Mouse (Mus musculus) MEL (cell line): Measurements from ENCODE around the gene Arpc3. TPM values are rescaled to one million over a fixed set of nuclear protein-coding genes. Genes with fewer than 3 reads are reported as not detected.
A peak's percentile ranks its signal among the peaks of the same experiment; 100 is the strongest.

ENCODE experiments used
- DNase-seq: peaks from one replicate; pipeline ENCODE4 v3.0.0; 2011; ENCODE audit warnings: low read depth, low spot score
- H3K27ac ChIP-seq: 2 replicates; pipeline ENCODE4 v1.5.1; 2012; ENCODE audit warnings: low read depth, mild to moderate bottlenecking, control low read depth, low read length, moderate library complexity; ENCODE audit not compliant: control insufficient read depth
- H3K27me3 ChIP-seq, 2 experiments: fragments of 150-350 bp in 1 of 2; sonication (generic) in 1 of 2; 2 replicates each; pipeline ENCODE4 v1.6.1; 2012; ENCODE audit warnings: low read length in 2 of 2, mild to moderate bottlenecking in 2 of 2, improper control_type of control experiment in 1 of 2, moderate library complexity in 1 of 2; ENCODE audit not compliant: insufficient read depth in 2 of 2, control insufficient read depth in 1 of 2
- H3K36me3 ChIP-seq, 2 experiments: 2 replicates each; pipeline ENCODE4 v1.6.1; 2012 to 2014; ENCODE audit warnings: low read length in 2 of 2, improper control_type of control experiment in 1 of 2, inconsistent platforms in 1 of 2, mild to moderate bottlenecking in 1 of 2; ENCODE audit not compliant: insufficient read depth in 2 of 2, control insufficient read depth in 1 of 2
- H3K4me1 ChIP-seq, 2 experiments: fragments of 150-350 bp in 1 of 2; sonication (generic) in 1 of 2; 2 replicates each; pipeline ENCODE4 v1.6.1; 2012; ENCODE audit warnings: low read length in 2 of 2, improper control_type of control experiment in 1 of 2, mild to moderate bottlenecking in 1 of 2; ENCODE audit not compliant: insufficient read depth in 2 of 2, control insufficient read depth in 1 of 2
- H3K4me3 ChIP-seq, 2 experiments: fragments of 150-350 bp in 1 of 2; sonication (generic) in 1 of 2; 2 replicates each; pipeline ENCODE4 v1.5.1; 2012; ENCODE audit warnings: low read depth in 2 of 2, low read length in 2 of 2, mild to moderate bottlenecking in 2 of 2, moderate library complexity in 2 of 2, control low read depth in 1 of 2, improper control_type of control experiment in 1 of 2; ENCODE audit not compliant: control insufficient read depth in 1 of 2, insufficient read depth in 1 of 2
- H3K79me2 ChIP-seq: 2 replicates; pipeline ENCODE4 v1.6.1; 2012; ENCODE audit warnings: mild to moderate bottlenecking, low read length, moderate library complexity; ENCODE audit not compliant: control insufficient read depth, poor library complexity, insufficient read depth
- H3K9ac ChIP-seq: 2 replicates; pipeline ENCODE4 v1.6.1; 2012; ENCODE audit warnings: low read depth, mild to moderate bottlenecking, control low read depth, low read length, moderate library complexity; ENCODE audit not compliant: control insufficient read depth, poor library complexity, severe bottlenecking
- H3K9me3 ChIP-seq: fragments of 150-350 bp; sonication (generic); replicated peaks from 2 replicates; pipeline ENCODE4 v1.6.1; 2012; ENCODE audit warnings: mild to moderate bottlenecking, low read length, improper control_type of control experiment, moderate library complexity; ENCODE audit not compliant: insufficient read depth
- BHLHE40 ChIP-seq: IDR thresholded peaks from 2 replicates; pipeline ENCODE4 v1.6.1; 2012; ENCODE audit warnings: low read depth, mild to moderate bottlenecking, inconsistent platforms, low read length, improper control_type of control experiment, borderline replicate concordance
- CHD2 ChIP-seq: IDR thresholded peaks from 2 replicates; pipeline ENCODE4 v1.6.1; 2011; ENCODE audit warnings: low read length, improper control_type of control experiment
- E2F4 ChIP-seq: IDR thresholded peaks from 2 replicates; pipeline ENCODE4 v1.6.1; 2011; ENCODE audit warnings: low read depth, low read length, improper control_type of control experiment, borderline replicate concordance
- GABPA ChIP-seq: IDR thresholded peaks from 2 replicates; pipeline ENCODE4 v1.6.1; 2012; ENCODE audit warnings: low read depth, mild to moderate bottlenecking, inconsistent platforms, low read length, improper control_type of control experiment, moderate library complexity
- JUND ChIP-seq: IDR thresholded peaks from 2 replicates; pipeline ENCODE4 v1.6.1; 2011; ENCODE audit warnings: low read depth, mild to moderate bottlenecking, improper control_type of control experiment, low read length
- KAT2A ChIP-seq: conservative IDR thresholded peaks from 2 replicates; pipeline ENCODE4 v1.6.1; 2012; ENCODE audit warnings: low read depth, low read length, improper control_type of control experiment, inconsistent platforms
- MAFK ChIP-seq: IDR thresholded peaks from 2 replicates; pipeline ENCODE4 v1.6.1; 2011; ENCODE audit warnings: low read depth, mild to moderate bottlenecking, low read length, improper control_type of control experiment, borderline replicate concordance
- MAX ChIP-seq: IDR thresholded peaks from 2 replicates; pipeline ENCODE4 v1.6.1; 2011; ENCODE audit warnings: low read length, improper control_type of control experiment
- MEF2A ChIP-seq: IDR thresholded peaks from 2 replicates; pipeline ENCODE4 v1.6.1; 2014; ENCODE audit warnings: low read depth, mild to moderate bottlenecking, inconsistent platforms, low read length, improper control_type of control experiment; ENCODE audit not compliant: poor library complexity, insufficient replicate concordance, severe bottlenecking; ENCODE audit errors: extremely low read depth
- MXI1 ChIP-seq: IDR thresholded peaks from 2 replicates; pipeline ENCODE4 v1.6.1; 2011; ENCODE audit warnings: mild to moderate bottlenecking, low read depth, low read length, improper control_type of control experiment
- MYB ChIP-seq: IDR thresholded peaks from 2 replicates; pipeline ENCODE4 v1.6.1; 2011; ENCODE audit warnings: mild to moderate bottlenecking, low read depth, low read length, improper control_type of control experiment
- POLR2AphosphoS2 ChIP-seq: IDR thresholded peaks from 2 replicates; pipeline ENCODE4 v1.6.1; 2011; ENCODE audit warnings: low read length, improper control_type of control experiment
- POLR2AphosphoS5 ChIP-seq: IDR thresholded peaks from 2 replicates; pipeline ENCODE4 v1.6.1; 2012; ENCODE audit warnings: low read depth, borderline replicate concordance, mild to moderate bottlenecking, inconsistent platforms, low read length, moderate library complexity, mixed read lengths
- RAD21 ChIP-seq: IDR thresholded peaks from 2 replicates; pipeline ENCODE4 v1.6.1; 2011; ENCODE audit warnings: mild to moderate bottlenecking, low read depth, low read length, improper control_type of control experiment
- TCF12 ChIP-seq: IDR thresholded peaks from 2 replicates; pipeline ENCODE4 v1.6.1; 2014; ENCODE audit warnings: low read depth, mild to moderate bottlenecking, inconsistent platforms, low read length, improper control_type of control experiment, moderate library complexity
- UBTF ChIP-seq: IDR thresholded peaks from 2 replicates; pipeline ENCODE4 v1.6.1; 2012; ENCODE audit warnings: low read depth, mild to moderate bottlenecking, inconsistent platforms, low read length, improper control_type of control experiment, moderate library complexity, borderline replicate concordance; ENCODE audit not compliant: insufficient read depth
- USF1 ChIP-seq: IDR thresholded peaks from 2 replicates; pipeline ENCODE4 v1.6.1; 2014; ENCODE audit warnings: low read depth, mild to moderate bottlenecking, inconsistent platforms, low read length, improper control_type of control experiment, moderate library complexity
- USF2 ChIP-seq, 2 experiments: IDR thresholded peaks; 2 replicates each; pipeline ENCODE4 v1.6.1; 2011 to 2012; ENCODE audit warnings: improper control_type of control experiment in 2 of 2, low read length in 2 of 2, borderline replicate concordance in 1 of 2, inconsistent platforms in 1 of 2, low read depth in 1 of 2, mild to moderate bottlenecking in 1 of 2; ENCODE audit not compliant: insufficient read depth in 1 of 2
- ZC3H11A ChIP-seq: IDR thresholded peaks from 2 replicates; pipeline ENCODE4 v1.6.1; 2012; ENCODE audit warnings: low read depth, mild to moderate bottlenecking, inconsistent platforms, low read length, improper control_type of control experiment
- ZKSCAN1 ChIP-seq: IDR thresholded peaks from 2 replicates; pipeline ENCODE4 v1.6.1; 2012; ENCODE audit warnings: low read depth, mild to moderate bottlenecking, inconsistent platforms, low read length, improper control_type of control experiment, moderate library complexity
- polyA plus RNA-seq, 2 experiments: library from polyadenylated mRNA; stranded (reverse) in 1 of 2; unstranded in 1 of 2; fragments of >175 nt in 1 of 2; fragments of >200 nt in 1 of 2; gene quantifications; 2 replicates each; pipeline versions ENCODE4 v1.2.1 to v1.2.4; 2012; ENCODE audit warnings: low replicate concordance in 2 of 2, low read depth in 1 of 2; ENCODE audit not compliant: insufficient read length in 2 of 2, insufficient read depth in 1 of 2, missing spikeins in 1 of 2
- total RNA-seq: library from RNA; depleted of rRNA; stranded (reverse); fragments of 300-350 nt; gene quantifications from 2 replicates; pipeline ENCODE4 v1.2.3, GENCODE M21; 2012

Gene Arpc3
- total and polyA plus RNA-seq, 3 experiments: 365 to 1,109 (median 433) TPM

- H3K9me3 ChIP-seq: no peaks in the 10 kb centered on the region
- H3K4me1 ChIP-seq: no peaks in the 10 kb centered on the region
- TF ChIP-seq RAD21: peak; percentile 5
- no peak for TF ChIP-seq MAX
- no peak overlapping the region for H3K27ac ChIP-seq
- H3K27me3 ChIP-seq: no peaks in the 10 kb centered on the region
- no peaks in the 10 kb centered on the region; a peak in 1 of 4 replicates for H3K36me3 ChIP-seq
- H3K9ac ChIP-seq: no peak overlapping the region
- no peak overlapping the region for H3K4me3 ChIP-seq
- H3K79me2 ChIP-seq: no peaks in the 10 kb centered on the region
- DNase-seq: no peak
Observed at GRCm38 (mm10) chr5:122448869-122449268, 57.2 kb downstream of the Arpc3 start.

DNA sequence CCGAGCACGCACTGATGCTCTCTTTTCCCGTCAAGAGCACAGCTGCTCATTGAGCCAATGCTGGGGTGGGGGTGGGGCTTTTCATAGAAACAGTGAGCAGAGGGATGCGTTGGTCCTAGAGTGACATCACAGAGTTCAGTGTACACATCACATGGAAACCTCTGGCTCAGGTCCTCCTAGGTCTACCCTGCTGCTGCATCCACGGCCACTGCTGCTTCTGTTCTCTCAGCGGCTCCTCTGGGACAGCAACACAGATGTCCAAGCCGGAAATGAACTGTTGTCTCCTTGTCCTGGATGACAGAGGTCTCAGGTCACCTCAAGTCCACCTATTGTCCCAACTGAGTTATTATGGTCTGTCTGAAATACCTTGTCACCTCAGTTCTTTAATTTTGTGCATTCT lies 58.3 kb downstream of the Arpc3 start:
- Histone ChIP-seq H3K27me3 (no peaks in the 10 kb centered on the region), H3K36me3 (no peaks in the 10 kb centered on the region; a peak in 1 of 4 replicates), H3K9me3 (no peaks in the 10 kb centered on the region), H3K4me3 (no peak overlapping the region), H3K27ac (no peak overlapping the region), H3K9ac (no peak overlapping the region), H3K4me1 (no peaks in the 10 kb centered on the region), H3K79me2 (no peaks in the 10 kb centered on the region)
- no peak for DNase-seq
- TF ChIP-seq TCF12: no peak
- TF ChIP-seq MAX: no peak
- TF ChIP-seq MYB: no peak
- no peak for TF ChIP-seq GABPA
- no peak for TF ChIP-seq MEF2A
- no peak for TF ChIP-seq MAFK
- TF ChIP-seq E2F4: no peak

DNA sequence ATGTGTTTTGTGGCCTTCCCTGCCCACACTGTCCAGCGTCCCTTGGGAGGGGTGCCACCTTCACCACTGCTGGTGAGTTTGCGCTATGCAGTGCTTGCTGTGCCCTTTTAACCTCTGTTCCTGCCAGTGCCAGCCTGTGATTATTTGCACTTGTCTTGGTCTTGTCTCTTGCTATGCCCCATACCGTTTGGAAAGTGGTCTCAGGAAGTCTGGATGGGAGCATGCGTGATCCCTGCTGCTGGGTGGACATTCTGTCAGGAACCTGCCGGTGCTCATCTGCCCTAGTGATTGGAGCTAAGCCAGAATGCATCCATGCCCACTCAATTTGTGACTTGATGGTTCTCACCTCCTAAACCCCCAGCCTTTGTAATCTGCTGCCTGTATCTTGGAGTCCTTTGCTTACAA lies 59.2 kb downstream of the Arpc3 start:
- H3K9ac ChIP-seq: no peak overlapping the region
- no peak for TF ChIP-seq ZC3H11A
- TF ChIP-seq, all 39 proteins: peak for 0
- H3K9me3 ChIP-seq: no peaks in the 10 kb centered on the region

GRCm38 (mm10) chr5:122451324-122451723 lies 59.6 kb downstream of the Arpc3 start:
- Histone ChIP-seq H3K9ac (no peak overlapping the region), H3K79me2 (no peaks in the 10 kb centered on the region), H3K9me3 (no peaks in the 10 kb centered on the region), H3K27ac (no peak overlapping the region), H3K4me3 (no peak overlapping the region), H3K36me3 (peaks cover 0 to 8% of the 10 kb centered on the region in 2 experiments; a peak in 2 of 4 replicates), H3K27me3 (no peaks in the 10 kb centered on the region), H3K4me1 (no peaks in the 10 kb centered on the region)
- DNase-seq: no peak
- no peak for TF ChIP-seq POLR2AphosphoS2
- TF ChIP-seq POLR2AphosphoS5: no peak
- TF ChIP-seq USF1: no peak
- TF ChIP-seq MAX: no peak
- TF ChIP-seq CHD2: no peak
- TF ChIP-seq USF2 (IDR thresholded peaks at IDR 0.05; ENCODE audit: borderline replicate concordance in 1 of 2, insufficient read depth in 1 of 2, low read depth in 1 of 2, low read length in 2 of 2): no peak
- TF ChIP-seq KAT2A: no peak
- TF ChIP-seq UBTF: no peak
- no peak for TF ChIP-seq JUND
- no peak for TF ChIP-seq MXI1
- no peak for TF ChIP-seq GABPA
- TF ChIP-seq RAD21: no peak
- no peak for TF ChIP-seq BHLHE40
- TF ChIP-seq ZKSCAN1: no peak

More for the DNA sequence above, 59.2 kb downstream of the Arpc3 start:
- no peak overlapping the region for H3K27ac ChIP-seq
- peaks cover 0 to 4% of the 10 kb centered on the region in 2 experiments; a peak in 2 of 4 replicates for H3K36me3 ChIP-seq
- H3K4me3 ChIP-seq: no peak overlapping the region
- H3K79me2 ChIP-seq: no peaks in the 10 kb centered on the region
- no peaks in the 10 kb centered on the region for H3K27me3 ChIP-seq
- no peak for DNase-seq
- no peaks in the 10 kb centered on the region for H3K4me1 ChIP-seq
